In the genomic region with DNA sequence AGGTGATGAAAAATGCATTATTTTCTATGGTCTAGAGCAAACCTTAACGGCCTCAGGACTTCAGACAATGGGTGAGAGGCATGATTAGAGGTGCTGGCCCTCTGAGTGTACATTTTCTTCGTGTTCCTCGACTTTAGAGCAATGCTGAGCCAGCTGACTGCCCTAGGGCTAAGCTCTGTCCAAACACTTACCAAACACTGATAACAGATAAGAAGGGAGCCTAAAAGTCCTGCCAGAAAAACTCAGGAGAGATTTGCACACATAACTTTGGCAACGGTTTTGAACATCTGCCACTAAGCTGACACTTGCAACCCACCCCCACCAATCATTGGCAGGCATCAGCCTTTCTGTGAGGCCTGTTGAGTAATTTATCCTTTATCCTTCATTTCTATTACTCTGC, we compare ENCODE assay signal across 34 mouse cellular contexts. TPM values are rescaled to one million over a fixed set of nuclear protein-coding genes. Genes with fewer than 3 reads are reported as not detected.
DNase-seq lines count a peak whose midpoint lies in the region; ATAC-seq and TF ChIP-seq lines count a peak whose summit lies in the region.
"Had no signal": no experiment of that assay in that cellular context is flagged by ENCODE, and none has a peak within 500 bp of the region (broad histone marks: within the 10 kb centered on the region; RNA-seq: fewer than 3 reads in every experiment).

No protein-coding gene starts in this region.

- H3K9ac ChIP-seq in heart, embryonic 11.5 days (ENCODE audit: low read depth, low read length): no peak overlapping the region
- no peak overlapping the region for H3K9ac ChIP-seq in lung, embryonic 14.5 days
- H3K9ac ChIP-seq: embryonic facial prominence, embryonic 15.5 days; forebrain, embryonic 15.5 days; heart, embryonic 12.5 days; hindbrain, embryonic 12.5 days; intestine, embryonic 15.5 days; limb, embryonic 13.5 days; liver, embryonic 13.5 days; neural tube, embryonic 12.5 days had no signal

- 22% methylated on average over 4 of the region's 4 CpGs for WGBS in heart, embryonic 11.5 days (ENCODE audit: insufficient replicate concordance)
- 6% methylated on average over 4 of the region's 4 CpGs for WGBS in lung, embryonic 14.5 days

- H3K36me3 ChIP-seq in heart, embryonic 11.5 days (ENCODE audit: control insufficient read depth, insufficient read depth, low read length): no peaks in the 10 kb centered on the region
- H3K36me3 ChIP-seq in lung, embryonic 14.5 days (ENCODE audit: insufficient read depth): no peaks in the 10 kb centered on the region
- H3K36me3 ChIP-seq: embryonic facial prominence, embryonic 15.5 days; forebrain, embryonic 15.5 days; heart, embryonic 12.5 days; hindbrain, embryonic 12.5 days; intestine, embryonic 15.5 days; limb, embryonic 13.5 days; liver, embryonic 13.5 days; neural tube, embryonic 12.5 days had no signal

- H3K4me2 ChIP-seq in heart, embryonic 11.5 days: no peak overlapping the region
- no peak overlapping the region for H3K4me2 ChIP-seq in lung, embryonic 14.5 days
- H3K4me2 ChIP-seq: embryonic facial prominence, embryonic 15.5 days; forebrain, embryonic 15.5 days; heart, embryonic 12.5 days; hindbrain, embryonic 12.5 days; intestine, embryonic 15.5 days; limb, embryonic 13.5 days; liver, embryonic 13.5 days; midbrain, embryonic 11.5 days; neural tube, embryonic 12.5 days had no signal

- no peaks in the 10 kb centered on the region for H3K9me3 ChIP-seq in heart, embryonic 11.5 days (replicated peaks; ENCODE audit: control insufficient read depth, low read length)
- no peaks in the 10 kb centered on the region for H3K9me3 ChIP-seq in lung, embryonic 14.5 days (ENCODE audit: low read depth, low read length)
- H3K9me3 ChIP-seq: embryonic facial prominence, embryonic 15.5 days; forebrain, embryonic 15.5 days; heart, embryonic 12.5 days; hindbrain, embryonic 12.5 days; intestine, embryonic 15.5 days; limb, embryonic 13.5 days; liver, embryonic 13.5 days; neural tube, embryonic 12.5 days had no signal

- peak; percentile 92 for DNase-seq in heart, adult 11 months
- DNase-seq in lung, embryonic 14.5 days: peak; percentile 37
- no peak for DNase-seq in lung, postnatal 4 days
- DNase-seq in urinary bladder, postnatal 14 days (ENCODE audit: low spot score): peak; percentile 6
- DNase-seq in urinary bladder, postnatal 25 days (ENCODE audit: low spot score): no peak
- peak; percentile 21 for DNase-seq in yolk sac, embryonic 10.5 days (ENCODE audit: low spot score)
- DNase-seq in frontal cortex, postnatal 25 days (ENCODE audit: low spot score in 2 of 2): no peak
- DNase-seq: adrenal gland, postnatal 36 days; cerebellum, adult 8-10 months; embryo, embryonic 11 days; gastrocnemius, adult 2 months; gastrocnemius, postnatal 36 days; kidney, adult 2 months; kidney, postnatal 4 days; liver, embryonic 13.5 days; right cerebral cortex, postnatal 4 days; thymus, adult 18-20 months; thymus, postnatal 25 days had no signal

- no peak overlapping the region for H3K27ac ChIP-seq in heart, embryonic 11.5 days (ENCODE audit: low read depth, low read length)
- no peak overlapping the region for H3K27ac ChIP-seq in lung, embryonic 14.5 days (ENCODE audit: low read depth)
- H3K27ac ChIP-seq: embryonic facial prominence, embryonic 15.5 days; forebrain, embryonic 15.5 days; gastrocnemius, adult 2 months; hindbrain, embryonic 12.5 days; hindbrain, postnatal 0 days; intestine, embryonic 15.5 days; limb, embryonic 13.5 days; liver, embryonic 13.5 days; neural tube, embryonic 12.5 days; stomach, postnatal 0 days had no signal

- TF ChIP-seq CTCF in lung, embryonic 14.5 days (IDR thresholded peaks at IDR 0.05; ENCODE audit: low read depth): no peak

- no peaks in the 10 kb centered on the region for H3K27me3 ChIP-seq in heart, embryonic 11.5 days (ENCODE audit: control insufficient read depth, insufficient read depth, low read length)
- H3K27me3 ChIP-seq in lung, embryonic 14.5 days (ENCODE audit: insufficient read depth, low read length): no peaks in the 10 kb centered on the region
- H3K27me3 ChIP-seq: embryonic facial prominence, embryonic 15.5 days; forebrain, embryonic 15.5 days; heart, embryonic 12.5 days; hindbrain, embryonic 12.5 days; intestine, embryonic 15.5 days; limb, embryonic 13.5 days; liver, embryonic 13.5 days; neural tube, embryonic 12.5 days had no signal

- no peaks in the 10 kb centered on the region for H3K4me1 ChIP-seq in heart, embryonic 11.5 days (ENCODE audit: control insufficient read depth, insufficient read depth, low read length)
- no peaks in the 10 kb centered on the region for H3K4me1 ChIP-seq in lung, embryonic 14.5 days (ENCODE audit: insufficient read depth)
- H3K4me1 ChIP-seq: embryonic facial prominence, embryonic 15.5 days; forebrain, embryonic 15.5 days; hindbrain, embryonic 12.5 days; intestine, embryonic 15.5 days; limb, embryonic 13.5 days; liver, embryonic 13.5 days; neural tube, embryonic 12.5 days had no signal

- no peak overlapping the region for H3K4me3 ChIP-seq in heart, embryonic 11.5 days (ENCODE audit: low read depth, low read length)
- no peak overlapping the region for H3K4me3 ChIP-seq in lung, embryonic 14.5 days (ENCODE audit: low read depth, low read length)
- H3K4me3 ChIP-seq: embryonic facial prominence, embryonic 15.5 days; forebrain, embryonic 15.5 days; gastrocnemius, adult 2 months; heart, embryonic 12.5 days; hindbrain, embryonic 12.5 days; intestine, embryonic 15.5 days; limb, embryonic 13.5 days; liver, embryonic 13.5 days; myocyte; neural tube, embryonic 12.5 days had no signal

- no peak for ATAC-seq in heart, embryonic 11.5 days (replicated peaks; ENCODE audit: insufficient number of reproducible peaks, low FRiP score, low TSS enrichment)
- 0 out of 2 replicates have a peak, but pooled peaks have one; percentile 47 for ATAC-seq in lung, embryonic 14.5 days (ENCODE audit: insufficient read depth)
- ATAC-seq: CD4-positive, CD25-positive, alpha-beta regulatory T cell, adult 4 months; forebrain, embryonic 15.5 days; hindbrain, postnatal 0 days; intestine, embryonic 15.5 days had no signal

RNA-seq across cellular contexts. Expression of a gene that starts 2.9 kb away (rescaled TPM):
- polyA plus RNA-seq in heart, embryonic 11.5 days (2014; fragmentation: Nextera tagmentation; extraction: Ambion mirVana): not detected in 2 replicates
- not detected in 2 replicates for polyA plus RNA-seq in lung, embryonic 14.5 days (2014; fragmentation: Nextera tagmentation; extraction: Ambion mirVana)
- polyA plus RNA-seq: CD4-positive, CD25-positive, alpha-beta regulatory T cell, adult 4 months; embryonic facial prominence, embryonic 15.5 days; forebrain, embryonic 15.5 days; frontal cortex, adult 2 months; heart, embryonic 12.5 days; hindbrain, embryonic 12.5 days; hindbrain, postnatal 0 days; intestine, embryonic 15.5 days; kidney, adult 2 months; kidney, embryonic 16.5 days; limb, embryonic 13.5 days; liver, embryonic 13.5 days; midbrain, embryonic 11.5 days; midbrain, postnatal 0 days; myocyte; neural tube, embryonic 12.5 days; stomach, postnatal 0 days had no signal

Comparison
In these comparisons a context has a peak if more than half of its experiments do, and no peak if none do; other contexts are left out.
1. DNase-seq: peak in heart, adult 11 months (single experiment), lung, embryonic 14.5 days (single experiment), urinary bladder, postnatal 14 days (single experiment) and yolk sac, embryonic 10.5 days (single experiment); none in lung, postnatal 4 days (0 of 2), urinary bladder, postnatal 25 days (single experiment) and frontal cortex, postnatal 25 days (0 of 2).